In the genomic region with DNA sequence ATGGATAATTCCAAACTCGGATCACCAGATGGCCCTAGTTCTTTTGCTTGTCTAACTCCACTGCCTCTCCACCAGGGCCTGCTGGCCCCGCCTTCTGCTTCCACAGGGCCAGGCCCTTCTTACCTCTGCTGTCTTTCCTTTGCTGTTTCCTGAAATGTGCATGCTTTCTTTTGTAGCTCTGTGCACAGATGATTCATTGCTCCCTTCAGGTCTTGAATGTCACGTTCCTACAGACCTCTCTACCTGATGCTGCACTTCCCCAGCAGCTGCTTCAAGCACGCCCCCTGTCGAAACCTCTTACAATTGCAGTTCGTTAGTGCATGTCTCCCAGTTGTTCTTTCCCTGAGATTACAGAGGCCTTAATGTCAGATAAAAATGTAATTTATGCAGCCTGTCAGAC, we compare ENCODE assay signal across 12 mouse cellular contexts.
A peak's percentile ranks its signal among the peaks of the same experiment; 100 is the strongest.
DNase-seq lines count a peak whose midpoint lies in the region; ATAC-seq lines count a peak whose summit lies in the region.
"Had no signal": no experiment of that assay in that cellular context is flagged by ENCODE, and none has a peak within 500 bp of the region (broad histone marks: within the 10 kb centered on the region; RNA-seq: fewer than 3 reads in every experiment).

No protein-coding gene starts in this region.

- intact Hi-C loops in heart, postnatal 25 days (cut with DNase I), result no loop called here

- no peaks in the 10 kb centered on the region for H3K4me1 ChIP-seq in neural tube, embryonic 14.5 days (ENCODE audit: control insufficient read depth, insufficient read depth, low read length)
- H3K4me1 ChIP-seq: hindbrain, embryonic 15.5 days had no signal

- no peaks in the 10 kb centered on the region for H3K9me3 ChIP-seq in neural tube, embryonic 14.5 days (ENCODE audit: control insufficient read depth, low read length)
- H3K9me3 ChIP-seq: hindbrain, embryonic 15.5 days had no signal

- no peaks in the 10 kb centered on the region for H3K36me3 ChIP-seq in neural tube, embryonic 14.5 days (ENCODE audit: control insufficient read depth, insufficient read depth, low read length)
- H3K36me3 ChIP-seq: G1E; hindbrain, embryonic 15.5 days had no signal

- no peak overlapping the region for H3K9ac ChIP-seq in neural tube, embryonic 14.5 days (replicated peaks; ENCODE audit: low read depth, low read length)
- H3K9ac ChIP-seq: hindbrain, embryonic 15.5 days had no signal

- ATAC-seq in neural tube, embryonic 14.5 days (ENCODE audit: low read depth), result peak; percentile 38; the same call in 1 of the 2 replicates

- no peak overlapping the region for H3K4me3 ChIP-seq in neural tube, embryonic 14.5 days (ENCODE audit: low read depth, low read length)
- H3K4me3 ChIP-seq: erythroblast, embryonic 14.5 days; hindbrain, embryonic 15.5 days had no signal

- H3K27me3 ChIP-seq in neural tube, embryonic 14.5 days (ENCODE audit: control insufficient read depth, insufficient read depth, low read length), result no peaks in the 10 kb centered on the region
- H3K27me3 ChIP-seq: hindbrain, embryonic 15.5 days had no signal

- H3K27ac ChIP-seq in neural tube, embryonic 14.5 days (ENCODE audit: low read depth, low read length), result no peak overlapping the region
- H3K27ac ChIP-seq: hindbrain, embryonic 15.5 days had no signal

- no peak overlapping the region for H3K4me2 ChIP-seq in neural tube, embryonic 14.5 days (ENCODE audit: low read depth, low read length)
- H3K4me2 ChIP-seq: hindbrain, embryonic 15.5 days had no signal

- peak; percentile 65 for DNase-seq in heart, adult 11 months
- no peak for DNase-seq in heart, postnatal 25 days (ENCODE audit: low spot score)
- no peak for DNase-seq in neural tube, embryonic 10.5 days (ENCODE audit: extremely low spot score, low spot score)
- peak; percentile 15 to 20 for DNase-seq in cerebellum, postnatal 36 days
- no peak for DNase-seq in urinary bladder, postnatal 4 days (ENCODE audit: low spot score in 2 of 2)
- no peak for DNase-seq in lung, adult 18-20 months
- DNase-seq: lung, adult 2 months; right cerebral cortex, postnatal 25 days had no signal

- 57% methylated on average over 6 of the region's 6 CpGs for WGBS in neural tube, embryonic 14.5 days

Comparison
In these comparisons a context has a peak if more than half of its experiments do, and no peak if none do; other contexts are left out.
1. DNase-seq: peak in heart, adult 11 months (single experiment) and cerebellum, postnatal 36 days (2 of 2); none in heart, postnatal 25 days (single experiment), neural tube, embryonic 10.5 days (single experiment), urinary bladder, postnatal 4 days (0 of 2) and lung, adult 18-20 months (0 of 2).